ENCODE assay signal across 17 mouse cellular contexts in the genomic region with DNA sequence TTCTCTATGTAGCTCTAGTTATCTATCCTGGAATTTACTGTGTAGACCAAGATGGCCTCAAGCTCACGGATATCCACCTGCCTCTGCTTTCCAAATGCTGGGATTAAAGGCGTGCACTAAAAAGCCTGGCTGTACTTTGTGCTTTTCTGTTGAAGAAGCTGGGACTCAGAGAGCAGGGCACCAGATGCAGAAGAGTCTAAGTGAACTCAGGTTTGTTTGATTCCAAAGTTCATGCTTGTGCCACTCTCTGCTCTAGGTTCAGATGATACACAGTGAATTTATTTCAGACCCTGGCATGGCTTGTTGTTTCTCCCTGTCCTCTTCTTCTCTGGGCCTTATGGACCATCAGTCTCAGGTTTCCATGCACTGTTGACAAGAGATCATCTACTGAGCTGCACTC.
"Had no signal": no experiment of that assay in that cellular context is flagged by ENCODE, and none has a peak within 500 bp of the region (broad histone marks: within the 10 kb centered on the region; RNA-seq: fewer than 3 reads in every experiment).

No protein-coding gene starts in this region.

- H3K4me3 ChIP-seq: limb, embryonic 15.5 days; liver, embryonic 15.5 days; midbrain, embryonic 10.5 days; neural tube, embryonic 13.5 days had no signal

- H3K9me3 ChIP-seq: limb, embryonic 15.5 days; liver, embryonic 15.5 days; midbrain, embryonic 10.5 days; neural tube, embryonic 13.5 days had no signal

- H3K4me2 ChIP-seq: hindbrain, embryonic 14.5 days; limb, embryonic 15.5 days; liver, embryonic 15.5 days; lung, embryonic 14.5 days; neural tube, embryonic 13.5 days had no signal

- H3K27me3 ChIP-seq: limb, embryonic 15.5 days; neural tube, embryonic 13.5 days had no signal

- H3K9ac ChIP-seq: hindbrain, embryonic 14.5 days; limb, embryonic 15.5 days; liver, embryonic 15.5 days; lung, embryonic 14.5 days; neural tube, embryonic 13.5 days had no signal

- ATAC-seq: midbrain, embryonic 16.5 days had no signal

- H3K27ac ChIP-seq: hindbrain, embryonic 14.5 days; kidney, postnatal 0 days; limb, embryonic 15.5 days; liver, embryonic 15.5 days; midbrain, embryonic 10.5 days; neural tube, embryonic 13.5 days had no signal

- DNase-seq: layer of hippocampus, adult 9-11 months; layer of hippocampus, postnatal 36 days; lung, embryonic 14.5 days; lung, postnatal 10 days; lung, postnatal 4 days; retina, postnatal 1 day; right cerebral cortex, postnatal 4 days; spleen, adult 18-20 months; thymus, adult 2 months; thymus, postnatal 25 days had no signal

- H3K36me3 ChIP-seq: limb, embryonic 15.5 days; liver, embryonic 15.5 days; midbrain, embryonic 10.5 days; neural tube, embryonic 13.5 days had no signal
